Mouse (Mus musculus) heart, embryonic 11.5 days (tissue): Measurements from ENCODE around the gene Mtif3. TPM values are rescaled to one million over a fixed set of nuclear protein-coding genes. Genes with fewer than 3 reads are reported as not detected.

Source experiments
- ATAC-seq: fragments of 200-750 bp; cut with Nextera tagmentation; replicated peaks from 2 replicates; pipeline ENCODE4 v1.8.0; 2017; ENCODE audit warnings: moderate library complexity; ENCODE audit not compliant: insufficient number of reproducible peaks, low FRiP score, low TSS enrichment
- H3K27ac ChIP-seq: fragments of 300-500 bp; sonication (generic); 2 replicates; pipeline ENCODE4 v1.5.1; 2014; ENCODE audit warnings: mild to moderate bottlenecking, low read depth, low read length
- H3K27me3 ChIP-seq: fragments of 300-500 bp; sonication (generic); 2 replicates; pipeline ENCODE4 v1.6.1; 2014; ENCODE audit warnings: mild to moderate bottlenecking, low read length, mixed read lengths; ENCODE audit not compliant: control insufficient read depth, insufficient read depth
- H3K36me3 ChIP-seq: fragments of 300-500 bp; sonication (generic); 2 replicates; pipeline ENCODE4 v1.6.1; 2014; ENCODE audit warnings: mild to moderate bottlenecking, low read length, moderate library complexity, mixed read lengths; ENCODE audit not compliant: control insufficient read depth, insufficient read depth
- H3K4me1 ChIP-seq: fragments of 300-500 bp; sonication (generic); 2 replicates; pipeline ENCODE4 v1.6.1; 2014; ENCODE audit warnings: low read length; ENCODE audit not compliant: control insufficient read depth, insufficient read depth
- H3K4me2 ChIP-seq: fragments of 300-500 bp; sonication (generic); 2 replicates; pipeline ENCODE4 v1.6.1; 2014; ENCODE audit warnings: mild to moderate bottlenecking, moderate library complexity
- H3K4me3 ChIP-seq: fragments of 300-500 bp; sonication (generic); 2 replicates; pipeline ENCODE4 v1.5.1; 2014; ENCODE audit warnings: low read depth, low read length
- H3K9ac ChIP-seq: fragments of 300-500 bp; sonication (generic); 2 replicates; pipeline ENCODE4 v1.6.1; 2014; ENCODE audit warnings: mild to moderate bottlenecking, low read depth, low read length, moderate library complexity
- H3K9me3 ChIP-seq: fragments of 300-500 bp; sonication (generic); replicated peaks from 2 replicates; pipeline ENCODE4 v1.6.1; 2016; ENCODE audit warnings: low read length; ENCODE audit not compliant: control insufficient read depth
- WGBS: fragments of 180-500 bp; shearing (Covaris S2); extraction: QIAGEN DNeasy Blood & Tissue Kit; methylation state at CpG from one replicate; pipeline ENCODE4 v1.1.7; 2014; ENCODE audit not compliant: insufficient replicate concordance; 5-methylcytosine and 5-hydroxymethylcytosine counted together
- polyA plus RNA-seq: library from polyadenylated mRNA; unstranded; fragments of >200 nt; fragmentation: Nextera tagmentation; extraction: Ambion mirVana; gene quantifications from 2 replicates; pipeline ENCODE4 v1.2.1, GENCODE M21; 2014

Gene Mtif3
- polyA plus RNA-seq, 1 experiment from 2014 or later, result 23.0 TPM

DNA sequence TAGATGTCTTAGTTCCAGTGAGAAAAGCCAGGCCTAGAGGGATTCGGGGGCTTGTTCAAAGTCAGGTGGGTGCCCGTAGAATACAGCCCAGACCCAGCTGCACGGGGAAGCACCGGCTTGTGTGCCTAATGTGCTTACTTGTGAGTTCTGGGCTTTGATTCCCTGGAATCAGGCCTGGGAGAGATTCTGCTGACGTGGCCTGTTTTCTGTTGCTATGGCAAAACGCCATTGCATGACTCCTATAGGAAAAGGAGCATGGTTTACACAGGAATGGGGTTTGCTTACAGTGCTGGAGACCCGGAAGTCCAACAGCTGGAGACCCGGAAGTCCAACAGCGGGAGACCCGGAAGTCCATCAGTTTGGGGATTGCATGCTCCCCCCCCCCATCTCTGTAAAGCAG lies 24.0 kb upstream of the Mtif3 start:
- Histone ChIP-seq H3K9me3 (no peaks in the 10 kb centered on the region), H3K27ac (no peak overlapping the region), H3K4me1 (peaks cover 3% of the 10 kb centered on the region; the same call in 1 of the 2 replicates), H3K36me3 (no peaks in the 10 kb centered on the region), H3K27me3 (peaks cover 23% of the 10 kb centered on the region), H3K9ac (no peak overlapping the region), H3K4me3 (no peak overlapping the region), H3K4me2 (no peak overlapping the region)
- ATAC-seq, result no peak
- WGBS, result 83% methylated on average over 10 of the region's 10 CpGs

DNA sequence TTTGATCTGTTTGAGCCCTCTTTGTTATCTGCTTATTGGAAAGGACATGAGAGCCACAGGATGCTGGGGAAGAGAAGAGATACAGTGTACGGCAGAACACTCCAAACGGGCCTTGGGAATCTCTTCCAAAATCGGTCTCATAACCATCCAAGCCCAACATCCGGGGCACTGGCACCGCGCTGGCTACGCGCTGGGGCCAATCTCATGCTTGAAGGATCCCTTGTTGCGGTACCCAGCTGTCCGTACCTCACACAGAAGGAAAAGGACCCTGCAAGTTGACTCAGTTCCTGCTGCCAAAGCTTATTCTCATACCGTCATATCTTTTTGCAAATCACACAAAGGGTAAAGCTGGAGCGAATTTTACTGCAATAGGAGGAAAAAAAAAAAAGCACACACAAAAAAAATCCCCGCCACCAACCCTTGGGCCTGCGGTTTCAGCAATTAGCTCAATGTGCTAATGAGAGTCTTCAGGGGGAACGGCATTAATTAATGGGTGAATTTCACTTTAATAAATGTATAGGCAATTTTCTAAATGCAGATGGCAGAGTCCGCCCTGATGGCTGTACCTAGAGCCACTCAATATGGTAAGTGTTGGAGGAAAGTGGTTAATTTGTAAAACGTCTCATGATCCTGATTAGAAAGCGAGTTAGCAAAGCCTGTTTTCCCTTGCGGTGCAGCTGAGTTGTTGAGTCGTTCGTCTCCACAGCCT lies 22.3 kb upstream of the Mtif3 start:
- peaks cover 26% of the 10 kb centered on the region for H3K27me3 ChIP-seq

DNA sequence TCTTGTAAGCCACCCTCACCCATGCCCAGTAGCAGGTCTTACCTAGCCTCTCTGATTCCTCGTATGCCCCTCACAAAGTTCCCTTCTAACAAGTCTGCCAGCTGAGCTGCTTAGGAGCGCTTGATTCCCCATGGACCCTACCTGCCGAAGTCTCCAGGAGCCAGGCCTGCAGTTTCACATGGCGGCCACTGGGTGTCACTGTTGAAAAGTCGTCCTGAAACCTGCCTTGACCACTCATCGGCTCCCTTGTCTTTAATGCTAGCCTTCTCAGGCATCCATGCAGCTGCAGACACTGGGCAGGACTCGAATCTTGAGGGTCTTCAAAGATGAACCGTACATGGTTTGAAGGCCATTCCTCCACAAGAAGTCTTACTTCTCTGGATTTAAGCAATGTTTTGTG lies 19.6 kb upstream of the Mtif3 start:
- Histone ChIP-seq H3K27ac (no peak overlapping the region), H3K9me3 (no peaks in the 10 kb centered on the region), H3K36me3 (no peaks in the 10 kb centered on the region), H3K4me3 (no peak overlapping the region), H3K27me3 (peaks cover 26% of the 10 kb centered on the region), H3K4me2 (no peak overlapping the region), H3K4me1 (no peaks in the 10 kb centered on the region), H3K9ac (no peak overlapping the region)
- 7% methylated on average over 8 of the region's 8 CpGs for WGBS
- ATAC-seq, result no peak

More for the DNA sequence above, 22.3 kb upstream of the Mtif3 start:
- Histone ChIP-seq H3K4me3 (no peak overlapping the region), H3K36me3 (no peaks in the 10 kb centered on the region), H3K9me3 (no peaks in the 10 kb centered on the region), H3K4me2 (peak overlapping the region; percentile 15; the same call in 1 of the 2 replicates), H3K4me1 (peaks cover 3% of the 10 kb centered on the region; the same call in 1 of the 2 replicates), H3K9ac (no peak overlapping the region), H3K27ac (no peak overlapping the region)
- ATAC-seq, result no peak
- WGBS, result 55% methylated on average over 21 of the region's 21 CpGs

DNA sequence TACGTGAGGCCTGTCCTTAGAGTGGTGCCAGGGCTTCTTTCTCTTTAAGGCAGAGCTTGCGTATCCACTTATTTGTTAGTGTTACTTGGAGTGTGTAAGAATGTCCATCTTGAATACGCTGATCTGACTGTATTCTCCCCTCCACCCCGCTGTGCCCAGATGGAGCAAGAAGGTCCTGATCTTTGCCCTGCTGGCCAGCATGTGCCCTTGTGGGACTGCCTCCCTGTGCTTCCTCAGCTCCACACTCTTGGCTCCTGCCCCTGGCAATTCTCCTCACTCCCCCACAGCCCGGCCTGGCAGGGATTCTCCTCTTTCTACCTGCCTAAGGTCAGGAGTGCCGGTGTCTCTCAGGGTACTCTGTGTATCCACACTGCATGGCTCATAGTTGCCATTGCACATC lies 17.8 kb upstream of the Mtif3 start:
- ATAC-seq, result no peak
- Histone ChIP-seq H3K4me1 (no peaks in the 10 kb centered on the region), H3K9ac (no peak overlapping the region), H3K9me3 (no peaks in the 10 kb centered on the region), H3K36me3 (no peaks in the 10 kb centered on the region), H3K4me3 (no peak overlapping the region), H3K4me2 (no peak overlapping the region), H3K27me3 (peaks cover 24% of the 10 kb centered on the region), H3K27ac (no peak overlapping the region)
- 86% methylated on average over 6 of the region's 6 CpGs for WGBS

DNA sequence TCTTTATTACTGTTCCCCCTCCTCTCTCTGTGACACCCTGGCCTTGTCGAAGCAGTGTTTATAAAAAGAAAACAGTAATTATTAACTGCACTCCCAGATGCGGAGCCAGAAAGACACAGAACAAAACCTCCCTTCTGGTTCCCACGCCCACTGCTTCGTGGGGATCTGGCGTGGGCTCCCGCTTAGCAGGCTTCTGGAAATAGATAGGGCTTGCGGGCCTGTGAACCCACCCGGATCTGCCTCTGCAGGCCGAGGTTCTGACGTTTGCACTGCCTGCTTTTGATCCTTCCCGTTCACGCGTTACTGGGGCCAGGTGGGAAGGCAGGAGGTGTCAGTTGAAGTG lies 11.2 kb upstream of the Mtif3 start:
- Histone ChIP-seq H3K4me2 (no peak overlapping the region), H3K4me3 (no peak overlapping the region), H3K27me3 (no peaks in the 10 kb centered on the region), H3K9ac (no peak overlapping the region), H3K27ac (no peak overlapping the region), H3K9me3 (no peaks in the 10 kb centered on the region), H3K4me1 (no peaks in the 10 kb centered on the region), H3K36me3 (no peaks in the 10 kb centered on the region)
- ATAC-seq, result no peak
- 54% methylated on average over 13 of the region's 13 CpGs for WGBS

DNA sequence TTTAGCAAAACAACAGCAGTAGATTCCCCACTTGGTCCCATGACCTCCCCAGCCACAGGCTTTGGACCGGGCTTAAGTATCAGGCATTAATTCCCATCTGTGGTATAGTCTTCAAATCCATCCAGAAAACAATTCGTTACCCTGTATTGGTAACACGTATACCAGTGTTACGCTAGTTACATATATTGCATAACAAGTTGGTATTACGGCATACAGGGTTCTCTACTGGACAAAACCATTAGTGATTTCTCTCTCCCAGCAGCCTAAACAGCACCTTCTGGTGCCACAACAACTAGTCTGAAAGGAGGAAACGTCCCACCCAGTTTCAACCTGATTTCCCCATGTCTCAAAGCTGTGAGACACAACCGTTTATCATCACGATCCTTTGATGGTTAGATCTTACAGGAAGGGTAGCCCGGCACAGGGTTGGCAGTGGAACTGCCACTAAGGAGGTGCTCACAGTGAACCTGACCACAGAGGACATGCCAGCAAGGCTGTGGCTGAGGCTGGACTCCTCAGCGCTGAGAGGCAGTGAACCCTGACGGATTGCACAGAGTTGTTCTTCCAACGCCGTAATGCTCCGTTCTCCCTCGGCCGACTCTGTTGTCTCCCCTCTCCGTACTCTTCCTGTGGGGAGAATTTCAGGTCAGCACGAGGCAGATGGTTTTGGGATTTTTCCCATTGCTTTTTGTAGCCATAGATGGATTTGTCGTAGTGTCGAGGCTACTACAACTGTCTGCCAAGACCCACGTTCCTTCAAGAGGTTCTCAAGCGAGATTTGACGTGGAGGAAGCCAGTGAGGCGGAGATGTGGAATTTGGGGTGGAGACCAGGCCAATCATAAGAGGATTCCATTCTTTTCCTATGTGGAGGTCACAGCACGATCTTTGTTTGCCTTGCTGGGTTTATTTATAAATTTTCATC lies 10.5 kb upstream of the Mtif3 start:
- H3K4me2 ChIP-seq, result no peak overlapping the region
- ATAC-seq, result no peak
- H3K4me1 ChIP-seq, result no peaks in the 10 kb centered on the region
- WGBS, result 74% methylated on average over 25 of the region's 25 CpGs
- no peak overlapping the region for H3K9ac ChIP-seq
- no peaks in the 10 kb centered on the region for H3K27me3 ChIP-seq
- H3K4me3 ChIP-seq, result no peak overlapping the region
- H3K27ac ChIP-seq, result no peak overlapping the region
- no peaks in the 10 kb centered on the region for H3K9me3 ChIP-seq
- H3K36me3 ChIP-seq, result no peaks in the 10 kb centered on the region

DNA sequence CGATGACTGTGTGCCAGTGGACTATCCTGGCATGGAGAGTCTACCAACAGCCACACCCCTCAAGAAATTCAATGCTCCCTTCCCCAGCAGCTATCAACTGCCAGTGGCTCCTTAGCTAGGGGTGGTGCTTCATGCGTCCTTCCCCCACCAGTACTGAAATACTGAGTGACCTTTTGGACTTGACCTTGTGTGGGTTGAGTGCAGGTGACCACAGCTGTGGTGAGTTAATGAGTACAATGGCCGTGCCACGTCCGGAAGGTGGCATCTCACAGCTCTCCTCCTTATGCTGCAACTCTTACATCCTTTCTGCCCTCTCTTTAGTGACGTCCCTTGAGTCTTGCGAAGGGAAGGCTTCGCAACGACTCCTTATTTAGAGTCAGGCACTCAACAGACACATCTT lies 9.8 kb upstream of the Mtif3 start:
- no peak overlapping the region for H3K4me2 ChIP-seq
- H3K9ac ChIP-seq, result no peak overlapping the region
- H3K4me3 ChIP-seq, result no peak overlapping the region
- no peak for ATAC-seq
- no peaks in the 10 kb centered on the region for H3K4me1 ChIP-seq
- no peak overlapping the region for H3K27ac ChIP-seq
- H3K27me3 ChIP-seq, result no peaks in the 10 kb centered on the region
- H3K9me3 ChIP-seq, result no peaks in the 10 kb centered on the region
- WGBS, result 87% methylated on average over 9 of the region's 9 CpGs
- no peaks in the 10 kb centered on the region for H3K36me3 ChIP-seq

DNA sequence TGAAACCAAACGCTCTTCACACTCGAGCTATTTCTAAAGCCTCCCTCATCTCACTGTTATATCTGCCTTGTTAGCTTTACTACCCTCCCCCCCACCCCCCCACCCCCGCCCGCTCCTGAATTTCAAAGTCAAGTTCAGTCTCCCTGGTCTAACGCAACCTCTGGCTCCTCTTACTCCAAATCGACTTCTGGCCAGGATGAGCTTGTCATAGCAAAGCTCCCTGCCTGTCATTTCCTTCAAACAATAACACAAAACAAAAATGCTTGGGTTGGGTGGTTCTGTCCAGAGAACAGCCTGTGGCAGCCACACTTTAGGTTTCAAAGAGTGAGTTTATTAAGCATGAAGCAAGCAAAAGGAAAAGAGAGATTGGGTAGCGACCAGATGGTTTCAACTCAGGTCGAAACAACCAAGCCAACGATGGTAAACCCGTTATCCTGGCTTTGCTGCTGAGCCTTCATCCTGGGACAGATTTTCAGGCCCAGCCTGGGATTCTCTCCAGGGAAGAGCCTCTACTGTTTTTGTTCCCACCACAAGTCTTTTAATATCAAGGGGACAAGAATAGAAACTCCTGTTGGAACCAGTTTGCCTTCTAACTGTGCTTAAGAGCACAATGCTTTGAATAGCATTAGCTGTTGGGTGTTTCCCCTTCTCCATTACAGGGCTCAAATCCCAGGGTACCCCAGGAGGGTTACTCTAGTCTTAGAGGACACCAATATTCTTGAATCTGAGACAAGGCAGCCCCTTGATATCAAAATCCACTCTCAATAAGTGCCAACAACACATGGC lies 8.4 kb upstream of the Mtif3 start:
- Histone ChIP-seq H3K36me3 (no peaks in the 10 kb centered on the region), H3K9me3 (no peaks in the 10 kb centered on the region), H3K27me3 (no peaks in the 10 kb centered on the region), H3K4me1 (no peaks in the 10 kb centered on the region), H3K27ac (no peak overlapping the region), H3K9ac (no peak overlapping the region), H3K4me3 (no peak overlapping the region), H3K4me2 (no peak overlapping the region)
- 58% methylated on average over 10 of the region's 10 CpGs for WGBS
- no peak for ATAC-seq
